Mouse (Mus musculus): ENCODE results near the gene Ferd3l. TPM values are rescaled to one million over a fixed set of nuclear protein-coding genes. Genes with fewer than 3 reads are reported as not detected.

The Ferd3l gene
- not detected for total RNA-seq (2021)
- long read RNA-seq, experiment 1 = 0 reads
- long read RNA-seq, experiment 2 = 0 reads

DNA sequence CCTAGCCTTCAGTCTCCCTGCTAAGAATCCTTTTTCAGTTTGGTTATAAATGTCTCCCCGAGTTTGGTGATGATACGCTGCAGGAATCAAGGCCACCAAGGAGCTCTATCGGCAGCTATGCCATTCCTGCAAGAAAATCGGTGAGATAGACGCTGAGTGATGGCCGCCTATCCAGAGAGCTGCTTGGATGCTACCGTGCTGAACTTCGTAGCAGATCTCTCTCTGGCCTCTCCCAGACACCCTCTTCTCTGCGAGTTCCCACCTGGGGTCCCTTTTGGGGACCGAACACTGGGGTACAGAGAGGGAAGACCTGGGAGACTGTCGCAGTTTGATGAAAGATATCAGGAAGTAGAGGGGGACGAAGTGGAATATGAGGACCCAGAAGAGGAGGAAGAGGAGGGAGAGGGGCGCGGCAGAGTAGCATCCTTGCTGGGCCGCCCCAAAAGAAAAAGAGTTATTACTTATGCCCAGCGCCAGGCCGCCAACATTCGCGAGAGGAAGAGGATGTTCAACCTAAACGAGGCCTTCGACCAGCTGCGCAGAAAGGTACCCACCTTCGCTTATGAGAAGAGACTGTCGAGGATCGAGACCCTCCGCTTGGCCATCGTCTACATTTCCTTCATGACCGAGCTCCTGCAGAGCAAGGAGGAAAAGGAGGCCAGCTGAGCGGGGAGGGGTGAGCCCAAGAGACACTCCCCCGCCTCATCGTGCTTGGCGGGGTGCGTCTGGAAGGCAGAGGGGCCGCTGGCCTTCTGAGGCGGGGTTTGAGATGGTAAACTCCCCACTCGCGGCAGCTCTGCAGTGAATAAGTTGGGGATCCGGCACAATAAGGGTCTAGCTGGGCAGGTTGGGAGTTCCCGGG is at the start of gene Ferd3l:
Ferd3l (plus strand) TSS at position 95 of the 862 bp plus-strand sequence.
- no peak for DNase-seq (ENCODE audit: low spot score in 2 of 2)

DNA sequence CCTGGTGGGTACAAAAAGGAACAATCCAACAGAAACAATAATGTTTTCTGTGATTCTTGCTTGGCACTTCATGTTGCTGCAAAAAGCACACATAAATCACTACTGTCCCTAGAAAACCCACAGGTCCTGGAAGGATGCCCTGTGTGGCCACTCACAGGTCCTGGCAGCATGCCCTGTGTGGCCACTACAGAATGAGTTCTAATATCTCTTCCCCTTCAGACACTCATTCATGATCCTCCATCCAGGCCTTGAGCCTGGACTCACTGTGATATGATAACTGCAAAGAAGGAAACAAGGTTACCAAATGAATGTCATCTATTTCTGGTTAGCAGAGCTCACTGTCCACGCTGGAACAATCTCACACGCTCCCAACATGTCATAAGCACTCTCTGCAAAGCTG is 34.3 kb upstream of the Ferd3l start:
- DNase-seq (ENCODE audit: low spot score in 2 of 2) = no peak

- no peak for DNase-seq (ENCODE audit: low spot score in 2 of 2)
Observed at GRCm38 (mm10) chr12:33894621-33895020, 33.6 kb upstream of the Ferd3l start.

- no peak for DNase-seq (ENCODE audit: low spot score in 2 of 2)
Observed at GRCm38 (mm10) chr12:33926751-33927150, 1.5 kb upstream of the Ferd3l start.

- no peak for DNase-seq (ENCODE audit: low spot score in 2 of 2)
Observed at GRCm38 (mm10) chr12:33927334-33928098, 709 bp upstream of the Ferd3l start.

DNA sequence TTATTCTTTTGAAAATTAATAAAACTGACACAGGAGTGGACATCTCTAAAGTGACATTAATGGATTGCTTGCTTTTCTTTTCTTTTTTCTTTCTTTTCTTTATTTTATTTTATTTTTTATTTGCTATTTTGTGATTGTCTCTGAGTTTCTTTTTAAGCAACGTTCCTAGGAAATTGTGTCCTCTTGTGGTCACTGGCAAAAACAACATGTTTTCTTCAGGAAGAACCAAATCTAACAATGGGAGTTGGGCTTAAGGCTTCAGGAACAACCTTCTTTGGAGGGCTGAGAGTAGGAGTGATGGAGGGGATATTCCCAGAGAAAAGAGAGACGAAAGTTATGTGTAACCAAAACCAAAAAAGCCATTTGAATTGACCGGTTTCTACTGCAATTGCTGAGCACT is 24.6 kb downstream of the Ferd3l start:
- no peak for DNase-seq (ENCODE audit: low spot score in 2 of 2)

GRCm38 (mm10) chr12:33954931-33955565 is 26.8 kb downstream of the Ferd3l start:
- no peak for DNase-seq (ENCODE audit: low spot score in 2 of 2)

GRCm38 (mm10) chr12:33955606-33956295 is 27.5 kb downstream of the Ferd3l start:
- DNase-seq (ENCODE audit: low spot score in 2 of 2) = peak in 1 of 2 experiments; percentile 8

- DNase-seq (ENCODE audit: low spot score in 2 of 2) = peak in 1 of 2 experiments; percentile 10
Observed at GRCm38 (mm10) chr12:33956576-33957399, 28.6 kb downstream of the Ferd3l start.

DNA sequence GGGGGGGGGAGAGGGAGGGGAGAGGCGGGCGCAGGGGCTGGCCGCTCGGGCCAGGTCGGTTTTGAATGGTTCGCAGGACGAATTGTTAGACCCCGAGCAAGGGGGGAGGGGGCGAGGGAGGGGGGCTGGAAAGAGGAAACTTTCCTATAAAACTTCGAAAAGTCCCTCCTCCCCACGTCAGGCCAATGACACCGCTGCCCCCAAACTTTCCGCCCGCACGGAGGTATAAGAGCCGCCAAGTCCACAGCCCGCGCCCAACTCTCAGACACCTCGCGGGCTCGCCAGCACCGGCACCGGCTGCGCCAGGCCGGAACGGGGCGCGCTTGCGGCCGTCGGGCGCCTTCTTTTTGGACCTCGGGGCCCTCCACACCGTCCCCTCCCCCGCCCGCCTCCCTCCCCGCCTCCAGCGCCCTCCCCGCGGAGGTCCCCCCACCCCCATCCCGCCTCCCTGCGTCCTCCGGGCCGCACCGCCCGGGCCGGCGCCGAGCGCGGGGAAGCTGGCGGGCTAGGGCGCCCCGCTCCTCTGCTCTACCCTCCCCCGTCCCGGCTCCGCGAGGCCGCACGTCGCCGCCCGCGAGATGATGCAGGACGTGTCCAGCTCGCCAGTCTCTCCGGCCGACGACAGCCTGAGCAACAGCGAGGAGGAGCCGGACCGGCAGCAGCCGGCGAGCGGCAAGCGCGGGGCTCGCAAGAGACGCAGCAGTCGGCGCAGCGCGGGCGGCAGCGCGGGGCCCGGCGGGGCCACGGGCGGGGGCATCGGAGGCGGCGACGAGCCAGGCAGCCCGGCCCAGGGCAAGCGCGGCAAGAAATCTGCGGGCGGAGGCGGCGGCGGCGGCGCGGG is 29.4 kb downstream of the Ferd3l start, which contains the start of gene Twist1:
Twist1 (plus strand) TSS at position 272 of the 841 bp plus-strand sequence.
- peak; percentile 30 to 46 for DNase-seq (ENCODE audit: low spot score in 2 of 2)

DNA sequence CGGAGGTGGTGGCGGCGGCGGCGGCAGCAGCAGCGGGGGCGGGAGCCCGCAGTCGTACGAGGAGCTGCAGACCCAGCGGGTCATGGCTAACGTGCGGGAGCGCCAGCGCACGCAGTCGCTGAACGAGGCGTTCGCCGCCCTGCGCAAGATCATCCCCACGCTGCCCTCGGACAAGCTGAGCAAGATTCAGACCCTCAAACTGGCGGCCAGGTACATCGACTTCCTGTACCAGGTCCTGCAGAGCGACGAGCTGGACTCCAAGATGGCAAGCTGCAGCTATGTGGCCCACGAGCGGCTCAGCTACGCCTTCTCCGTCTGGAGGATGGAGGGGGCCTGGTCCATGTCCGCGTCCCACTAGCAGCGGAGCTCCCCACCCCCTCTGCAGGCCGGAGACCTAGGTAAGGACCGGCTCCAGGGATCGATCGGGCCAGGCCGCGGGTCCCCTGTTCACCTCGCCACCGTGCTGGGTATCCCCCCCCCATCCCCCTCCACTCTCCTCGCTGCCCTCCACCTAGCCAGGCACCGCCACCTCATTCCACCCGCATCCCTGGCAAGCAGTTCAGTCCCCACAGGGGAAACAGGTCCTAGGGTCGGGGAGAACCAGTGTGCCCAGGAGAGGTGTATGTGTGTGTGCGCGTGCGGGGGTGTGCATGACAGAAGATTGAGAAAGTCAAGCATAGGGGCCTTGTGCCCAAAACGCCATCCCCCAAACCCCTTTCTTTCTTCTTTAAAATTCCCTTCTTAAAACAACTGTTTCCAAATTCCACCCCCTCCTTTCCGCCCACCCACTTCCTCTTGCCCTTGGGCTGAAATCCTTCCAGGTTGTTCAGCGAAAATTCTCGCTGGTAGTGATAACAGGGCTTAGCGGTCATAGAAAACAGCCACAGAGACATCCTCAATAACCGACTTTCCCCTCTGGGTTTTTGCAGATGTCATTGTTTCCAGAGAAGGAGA is 30.3 kb downstream of the Ferd3l start:
- DNase-seq (ENCODE audit: low spot score in 2 of 2) = peak in 1 of 2 experiments; percentile 4

GRCm38 (mm10) chr12:33959206-33959605 is 31.0 kb downstream of the Ferd3l start:
- DNase-seq (ENCODE audit: low spot score in 2 of 2) = no peak

DNA sequence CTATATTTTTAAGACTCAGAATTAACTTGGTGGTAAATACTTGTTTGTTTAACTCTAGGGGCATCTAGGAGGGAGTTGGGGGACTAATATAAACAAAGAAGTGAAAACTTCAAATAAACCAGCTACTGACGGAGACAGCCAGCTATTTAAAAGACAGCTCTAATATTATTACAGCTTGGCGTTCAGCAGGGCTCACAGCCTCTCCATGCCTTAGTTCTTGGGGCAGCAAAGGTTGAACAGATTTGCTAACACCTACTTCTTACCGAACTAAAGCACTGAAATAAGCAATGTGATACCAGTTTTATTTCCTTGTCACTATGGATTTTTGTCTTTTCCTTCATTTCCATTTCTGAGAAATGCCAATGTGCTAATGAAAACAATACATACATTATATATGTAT is 31.6 kb downstream of the Ferd3l start:
- DNase-seq (ENCODE audit: low spot score in 2 of 2) = no peak

- DNase-seq (ENCODE audit: low spot score in 2 of 2) = no peak
Observed at GRCm38 (mm10) chr12:33961013-33961412, 32.8 kb downstream of the Ferd3l start.

DNA sequence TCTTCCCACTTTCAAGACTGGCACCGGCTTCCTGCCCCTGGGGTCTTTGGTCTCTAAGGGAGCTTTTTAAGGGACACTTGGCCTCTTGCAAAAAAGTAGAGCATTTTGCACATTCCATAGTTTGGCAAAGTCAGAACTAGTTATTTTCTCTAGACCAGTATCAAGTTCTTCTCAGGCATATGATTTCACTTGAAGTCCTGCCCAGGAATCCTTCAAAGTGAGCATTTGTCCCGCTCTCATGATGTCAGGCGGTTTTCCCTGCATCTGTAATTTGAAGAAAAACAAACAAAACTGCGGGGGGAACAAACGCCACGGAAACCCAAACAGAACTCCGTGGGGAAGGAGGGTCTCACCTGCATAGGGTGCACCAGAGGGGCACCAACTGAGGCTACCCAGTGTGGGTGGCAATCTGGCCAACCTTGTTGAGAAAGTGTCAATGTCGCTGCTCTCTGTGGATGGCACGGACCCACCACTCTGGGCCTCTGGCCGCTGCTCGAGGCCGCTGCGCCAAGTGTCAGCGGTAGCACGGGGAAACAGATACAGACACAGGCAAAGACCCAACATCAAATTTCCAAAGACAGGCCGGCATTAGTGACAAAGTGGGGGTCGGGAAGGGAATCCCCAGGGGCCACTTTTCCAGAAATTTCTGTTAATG is 34.0 kb downstream of the Ferd3l start:
- no peak for DNase-seq (ENCODE audit: low spot score in 2 of 2)

GRCm38 (mm10) chr12:33962773-33963130 is 34.5 kb downstream of the Ferd3l start:
- no peak for DNase-seq (ENCODE audit: low spot score in 2 of 2)

GRCm38 (mm10) chr12:33963671-33964369 is 35.6 kb downstream of the Ferd3l start:
- DNase-seq (ENCODE audit: low spot score in 2 of 2) = no peak
